Mouse (Mus musculus): ENCODE data around the gene Brap.

DNA sequence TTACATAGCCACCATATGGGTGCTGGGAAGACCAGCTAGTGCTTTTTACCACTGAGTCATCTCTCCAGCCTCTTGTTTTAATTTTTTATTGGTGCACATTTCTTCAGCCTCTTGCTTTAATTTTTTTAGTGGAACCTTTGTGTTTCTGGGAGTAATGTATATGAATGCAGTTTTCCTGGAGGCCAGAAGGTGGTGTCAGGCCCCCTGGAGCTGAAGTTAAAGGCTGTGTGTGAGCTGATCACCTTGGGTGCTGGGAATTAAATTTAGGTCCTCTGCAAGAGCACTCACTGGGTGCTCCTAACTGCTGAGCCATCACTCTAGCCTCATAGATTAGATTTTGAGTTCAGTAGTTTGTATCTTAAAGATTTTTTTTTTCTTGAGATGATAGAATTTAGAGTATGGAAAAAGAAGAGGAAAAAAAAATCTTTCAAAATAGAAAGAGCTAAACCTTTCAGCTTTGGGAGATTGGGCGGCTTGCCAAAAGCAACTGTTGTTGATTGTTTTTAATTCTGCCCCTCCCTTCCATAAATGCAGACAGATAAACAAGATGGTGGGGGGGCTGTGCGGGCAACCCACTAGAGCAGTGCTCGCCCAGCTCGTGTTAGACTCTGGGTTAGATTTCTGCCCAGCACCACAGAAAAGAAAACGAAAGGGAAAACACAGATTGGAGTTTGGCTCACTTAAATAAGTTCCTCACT, 60.7 kb downstream of the Brap start:
- TF ChIP-seq EP300 (optimal IDR thresholded peaks at IDR 0.05) (no peak), CTCF (IDR thresholded peaks at IDR 0.05; ENCODE audit: low read depth) (peak; percentile 50)
